30 mouse cellular contexts compared by ENCODE assay signal in the genomic region with DNA sequence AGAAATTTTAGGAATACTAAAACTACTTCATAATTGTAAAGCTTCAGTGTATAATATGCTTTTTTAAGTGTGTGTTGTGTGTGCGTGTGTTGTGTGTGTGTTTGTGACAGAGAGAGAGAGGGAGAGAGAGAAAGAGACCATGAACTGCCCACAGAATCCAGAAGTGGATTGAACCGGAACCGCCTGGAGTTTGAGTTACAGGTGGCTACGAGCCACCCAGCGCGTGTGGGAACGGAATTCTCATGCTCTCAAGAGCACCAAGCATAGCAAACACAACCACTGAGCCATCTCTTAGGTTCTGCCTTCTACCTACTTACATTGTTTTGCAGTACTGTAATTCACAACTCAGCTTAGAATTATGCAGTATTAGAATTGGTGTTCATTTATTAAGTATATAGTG. TPM values are rescaled to one million over a fixed set of nuclear protein-coding genes. Genes with fewer than 3 reads are reported as not detected.
DNase-seq lines count a peak whose midpoint lies in the region; ATAC-seq and TF ChIP-seq lines count a peak whose summit lies in the region.
"Had no signal": no experiment of that assay in that cellular context is flagged by ENCODE, and none has a peak within 500 bp of the region (broad histone marks: within the 10 kb centered on the region; RNA-seq: fewer than 3 reads in every experiment).

No protein-coding gene starts in this region.

- H3K27me3 ChIP-seq in kidney, adult 2 months (replicated peaks; ENCODE audit: control insufficient read depth, insufficient read depth, low read length), result no peaks in the 10 kb centered on the region
- no peaks in the 10 kb centered on the region for H3K27me3 ChIP-seq in kidney, embryonic 16.5 days (ENCODE audit: insufficient read depth, low read length)
- H3K27me3 ChIP-seq: embryonic facial prominence, embryonic 12.5 days; forebrain, embryonic 15.5 days; heart, embryonic 15.5 days; hindbrain, embryonic 12.5 days; intestine, embryonic 15.5 days; limb, embryonic 13.5 days; stomach, embryonic 15.5 days had no signal

- TF ChIP-seq CTCF in kidney, adult 2 months (conservative IDR thresholded peaks at IDR 0.05; ENCODE audit: insufficient read depth, insufficient read length, low read depth, low read length), result no peak

- H3K36me3 ChIP-seq in kidney, adult 2 months (ENCODE audit: control insufficient read depth, insufficient read depth, low read length), result peaks cover 1% of the 10 kb centered on the region; the same call in 1 of the 2 replicates
- peaks cover 21% of the 10 kb centered on the region; the same call in 1 of the 2 replicates for H3K36me3 ChIP-seq in kidney, embryonic 16.5 days (ENCODE audit: insufficient read depth, low read length)

- DNase-seq in R1 (ENCODE audit: low read depth, low spot score), result peak; percentile 17
- peak; percentile 56 for DNase-seq in kidney, adult 2 months
- peak; percentile 54 to 62 for DNase-seq in kidney, postnatal 36 days
- DNase-seq in thymus, adult 18-20 months, result no peak
- no peak for DNase-seq in heart, adult 18-20 months
- no peak for DNase-seq in embryo, embryonic 11 days
- DNase-seq: adrenal gland, postnatal 14 days; cerebellum, adult 11 months; cerebellum, adult 9-10 months; cerebellum, postnatal 36 days; gastrocnemius, adult 2 months; gastrocnemius, postnatal 36 days; heart, postnatal 36 days; liver, postnatal 0 days; midbrain, embryonic 14.5 days; right cerebral cortex, postnatal 14 days; thymus, postnatal 25 days had no signal

- WGBS in kidney, adult 2 months, result 36% methylated on average over 7 of the region's 7 CpGs
- 64% methylated on average over 7 of the region's 7 CpGs for WGBS in kidney, embryonic 16.5 days

- H3K4me2 ChIP-seq in kidney, embryonic 16.5 days (replicated peaks; ENCODE audit: low read depth, low read length), result no peak overlapping the region
- H3K4me2 ChIP-seq: embryonic facial prominence, embryonic 12.5 days; forebrain, embryonic 15.5 days; heart, embryonic 15.5 days; hindbrain, embryonic 12.5 days; intestine, embryonic 15.5 days; limb, embryonic 13.5 days; liver, embryonic 11.5 days; stomach, embryonic 15.5 days had no signal

- no peak overlapping the region for H3K9ac ChIP-seq in kidney, embryonic 16.5 days (replicated peaks; ENCODE audit: low read length)
- H3K9ac ChIP-seq: embryonic facial prominence, embryonic 12.5 days; forebrain, embryonic 15.5 days; heart, embryonic 15.5 days; hindbrain, embryonic 12.5 days; intestine, embryonic 15.5 days; limb, embryonic 13.5 days; liver, postnatal 0 days; stomach, embryonic 15.5 days had no signal

- H3K9me3 ChIP-seq in kidney, embryonic 16.5 days (ENCODE audit: low read length), result no peaks in the 10 kb centered on the region
- H3K9me3 ChIP-seq: embryonic facial prominence, embryonic 12.5 days; forebrain, embryonic 15.5 days; G1E; heart, embryonic 10.5 days; heart, embryonic 15.5 days; hindbrain, embryonic 12.5 days; intestine, embryonic 15.5 days; limb, embryonic 13.5 days; stomach, embryonic 15.5 days had no signal

- no peak for TF ChIP-seq POLR2A in kidney, adult 2 months (IDR thresholded peaks at IDR 0.05; ENCODE audit: low read depth, low read length)

- ATAC-seq in kidney, embryonic 16.5 days (ENCODE audit: low FRiP score, low TSS enrichment), result peak; percentile 63; the same call in 1 of the 2 replicates
- ATAC-seq: forebrain, embryonic 15.5 days; hindbrain, postnatal 0 days; intestine, embryonic 15.5 days; liver, postnatal 0 days had no signal

- H3K27ac ChIP-seq in kidney, adult 2 months (ENCODE audit: insufficient read depth, low read depth, low read length), result no peak overlapping the region
- H3K27ac ChIP-seq in kidney, embryonic 16.5 days (ENCODE audit: low read length), result no peak overlapping the region
- H3K27ac ChIP-seq: embryonic facial prominence, embryonic 12.5 days; forebrain, embryonic 15.5 days; gastrocnemius, adult 2 months; heart, embryonic 10.5 days; heart, embryonic 15.5 days; hindbrain, embryonic 12.5 days; hindbrain, postnatal 0 days; intestine, embryonic 15.5 days; limb, embryonic 13.5 days; macrophage; stomach, embryonic 15.5 days had no signal

- H3K4me3 ChIP-seq in kidney, adult 2 months (ENCODE audit: insufficient read depth, low read depth, low read length), result no peak overlapping the region
- no peak overlapping the region for H3K4me3 ChIP-seq in kidney, embryonic 16.5 days (ENCODE audit: low read length)
- H3K4me3 ChIP-seq: embryonic facial prominence, embryonic 12.5 days; forebrain, embryonic 15.5 days; gastrocnemius, adult 2 months; heart, embryonic 10.5 days; heart, embryonic 15.5 days; hindbrain, embryonic 12.5 days; intestine, embryonic 15.5 days; limb, embryonic 13.5 days; stomach, embryonic 15.5 days had no signal

- H3K4me1 ChIP-seq in kidney, adult 2 months (ENCODE audit: control insufficient read depth, insufficient read depth, low read length), result peaks cover 3% of the 10 kb centered on the region; the same call in 1 of the 2 replicates
- H3K4me1 ChIP-seq in kidney, embryonic 16.5 days (ENCODE audit: insufficient read depth, low read length), result no peaks in the 10 kb centered on the region
- H3K4me1 ChIP-seq: embryonic facial prominence, embryonic 12.5 days; forebrain, embryonic 15.5 days; heart, embryonic 10.5 days; heart, embryonic 15.5 days; hindbrain, embryonic 12.5 days; intestine, embryonic 15.5 days; limb, embryonic 13.5 days; stomach, embryonic 15.5 days had no signal

RNA-seq across cellular contexts. Expression of gene Rars2, which starts 19.4 kb away (rescaled TPM):
- 17.8 and 21.2 TPM in 2 replicates for polyA plus RNA-seq in kidney, adult 2 months (2012; rRNA removed)
- 74.3 and 75.2 TPM in 2 replicates for polyA plus RNA-seq in kidney, embryonic 16.5 days (2015; fragmentation: Nextera tagmentation; extraction: Ambion mirVana)
- total RNA-seq in heart, adult 18-20 months (2021), result 10 to 100 TPM; 22.5 to 25.4 TPM

RNA-seq across cellular contexts. Expression of gene Orc3, which starts 19.4 kb away (rescaled TPM):
- 16.6 and 18.7 TPM in 2 replicates for polyA plus RNA-seq in kidney, adult 2 months (2012; rRNA removed)
- polyA plus RNA-seq in kidney, embryonic 16.5 days (2015; fragmentation: Nextera tagmentation; extraction: Ambion mirVana), result 90.7 and 91.0 TPM in 2 replicates
- total RNA-seq in heart, adult 18-20 months (2021), result 10 to 100 TPM; 31.5 to 33.9 TPM

RNA-seq across cellular contexts. Expression of gene Slc35a1, which starts 53.1 kb away (rescaled TPM):
- 16.9 and 22.1 TPM in 2 replicates for polyA plus RNA-seq in kidney, adult 2 months (2012; rRNA removed)
- 76.3 and 81.1 TPM in 2 replicates for polyA plus RNA-seq in kidney, embryonic 16.5 days (2015; fragmentation: Nextera tagmentation; extraction: Ambion mirVana)
- total RNA-seq in heart, adult 18-20 months (2021), result 10 to 100 TPM; 11.8 to 14.6 TPM

Comparison
In these comparisons a context has a peak if more than half of its experiments do, and no peak if none do; other contexts are left out.
1. DNase-seq: peak in R1 (single experiment), kidney, adult 2 months (single experiment) and kidney, postnatal 36 days (2 of 2); none in thymus, adult 18-20 months (0 of 2), heart, adult 18-20 months (0 of 2) and embryo, embryonic 11 days (single experiment).